Mouse (Mus musculus) layer of hippocampus, postnatal 10 days (tissue): ENCODE measurements at regions not wholly inside any gene's neighbourhood (a gene's known extent, or its start where the extent isn't known, plus 50 kb on each side); places are given as distances from the start of the nearest gene placed in this dataset.

Source experiments
- DNase-seq, 2 experiments: peaks; one replicate each; pipeline ENCODE4 v3.0.0; 2021; ENCODE audit warnings: low spot score in 2 of 2

DNA sequence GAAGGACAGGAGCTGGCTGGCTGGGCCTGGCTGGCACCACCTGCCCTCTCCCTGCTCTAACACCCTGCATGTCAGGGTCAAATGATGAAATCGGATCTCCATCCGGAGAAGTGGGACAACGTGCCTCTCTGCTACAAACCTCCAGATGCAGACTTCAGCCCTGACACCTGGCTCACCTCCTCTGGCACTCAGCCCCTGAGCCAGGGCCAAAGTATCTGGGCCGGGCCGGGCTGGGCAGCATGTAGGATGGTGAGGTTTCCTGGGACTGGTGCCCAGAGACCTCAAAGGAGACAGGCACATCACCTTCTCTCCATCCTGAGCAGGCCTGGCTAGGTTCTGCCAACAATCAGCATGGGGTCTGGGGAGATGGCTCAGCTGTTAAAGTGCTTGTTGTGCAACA lies 113.5 kb downstream of the Tfcp2l1 start:
- no peak for DNase-seq

DNA sequence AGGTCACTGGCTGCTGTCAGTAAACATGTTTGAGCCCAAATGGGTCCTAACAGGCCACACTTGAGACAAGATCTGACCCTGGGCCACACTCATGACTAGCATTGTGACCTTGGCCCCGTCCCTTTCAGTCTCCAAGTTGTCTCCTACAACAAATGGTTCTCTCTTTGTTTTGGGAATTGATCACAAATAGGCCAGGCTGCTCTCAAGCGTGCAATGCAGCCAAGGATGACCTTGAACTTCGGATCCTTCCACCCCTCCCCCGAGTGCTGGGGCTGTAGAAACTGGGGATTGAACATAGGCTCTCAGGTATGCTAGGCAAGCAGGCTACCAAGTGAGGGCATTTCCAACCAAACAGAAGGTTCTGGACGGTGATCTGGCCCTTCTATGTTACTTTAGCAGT lies 120.5 kb downstream of the Tfcp2l1 start:
- DNase-seq, result no peak

DNA sequence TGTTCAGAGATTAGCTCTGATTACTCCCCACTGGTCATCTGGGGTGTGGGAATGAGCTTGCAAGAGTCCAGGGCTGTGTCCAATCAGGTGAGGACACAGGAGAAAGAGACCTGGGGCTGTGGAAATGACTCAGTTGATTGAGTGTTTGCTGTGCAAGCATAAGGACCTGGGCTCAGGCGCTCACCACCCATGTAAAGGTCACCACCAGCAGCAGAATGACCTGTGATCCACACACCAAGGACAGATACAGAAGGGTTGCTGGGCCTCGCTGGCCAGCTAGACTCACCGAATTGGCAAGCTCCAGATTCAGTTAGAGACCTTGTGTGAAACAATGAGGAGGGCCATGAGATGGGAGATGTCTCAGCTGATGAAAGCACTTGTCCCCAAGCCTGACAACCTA lies 125.1 kb downstream of the Tfcp2l1 start:
- DNase-seq, result no peak

DNA sequence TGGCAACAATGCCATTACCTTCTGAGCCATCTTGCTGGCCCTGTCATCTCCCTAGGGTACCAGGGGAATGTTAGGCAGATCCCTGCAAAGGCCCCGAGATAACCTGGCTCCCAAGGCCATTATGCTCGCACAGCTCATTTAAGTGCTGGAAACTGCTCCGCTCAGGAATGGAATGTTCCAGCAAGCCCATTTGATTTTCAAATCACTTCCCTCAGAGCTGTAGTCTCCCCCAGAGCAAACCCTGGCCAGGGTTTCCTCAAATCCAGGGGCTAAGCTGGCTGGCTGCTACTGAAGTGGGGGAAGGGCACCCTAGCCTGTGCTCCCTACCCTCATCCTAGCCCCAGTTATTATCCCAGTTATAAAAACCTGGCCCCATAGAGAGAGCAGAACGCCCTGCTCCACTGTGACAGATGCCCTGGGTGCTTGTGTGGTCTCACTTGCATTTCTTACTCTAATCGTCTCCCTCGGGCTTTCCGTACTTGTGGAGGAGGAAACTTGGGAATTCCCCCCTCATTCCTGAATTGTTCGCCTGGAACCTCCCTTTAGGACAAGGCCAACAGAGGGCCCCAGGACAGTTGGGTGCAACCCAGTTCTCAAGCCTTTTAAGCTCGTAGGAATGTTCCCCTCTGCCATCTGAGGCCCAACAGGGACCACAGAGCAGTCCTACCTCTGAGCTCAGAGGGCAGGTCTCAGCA lies 128.6 kb downstream of the Tfcp2l1 start:
- DNase-seq, result no peak

DNA sequence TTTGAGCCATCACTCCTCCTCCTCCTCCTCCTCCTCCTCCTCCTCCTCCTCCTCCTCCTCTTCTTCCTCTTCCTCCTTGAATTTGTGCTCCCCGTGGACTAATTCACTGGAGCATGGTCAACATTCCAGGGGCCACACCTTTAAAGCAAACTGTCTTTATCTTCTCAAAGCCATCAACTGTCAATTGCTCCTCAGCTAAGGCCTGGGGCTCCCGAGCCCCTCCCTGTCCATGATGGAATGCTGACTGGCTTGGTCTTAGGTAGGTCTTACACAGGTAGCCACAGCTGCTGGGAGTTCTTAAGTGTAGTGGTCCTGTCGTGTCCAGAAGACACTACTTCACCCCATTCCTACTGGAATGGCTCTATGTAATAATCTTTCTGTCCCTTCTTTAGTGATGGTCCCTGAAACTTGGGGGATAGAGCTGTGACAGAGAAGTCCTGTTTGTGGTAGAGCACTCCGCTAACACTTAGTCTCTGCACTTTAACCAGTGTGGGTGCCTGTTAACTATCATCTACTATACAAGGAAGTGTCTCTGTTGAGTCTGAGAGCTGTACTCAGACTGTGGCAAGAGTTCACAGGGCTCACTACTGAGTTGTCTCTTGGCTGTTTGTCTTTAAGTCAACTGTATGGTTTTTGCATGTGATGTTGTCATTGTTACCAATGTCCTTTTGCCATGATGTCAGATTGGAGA lies 129.7 kb downstream of the Tfcp2l1 start:
- no peak for DNase-seq

DNA sequence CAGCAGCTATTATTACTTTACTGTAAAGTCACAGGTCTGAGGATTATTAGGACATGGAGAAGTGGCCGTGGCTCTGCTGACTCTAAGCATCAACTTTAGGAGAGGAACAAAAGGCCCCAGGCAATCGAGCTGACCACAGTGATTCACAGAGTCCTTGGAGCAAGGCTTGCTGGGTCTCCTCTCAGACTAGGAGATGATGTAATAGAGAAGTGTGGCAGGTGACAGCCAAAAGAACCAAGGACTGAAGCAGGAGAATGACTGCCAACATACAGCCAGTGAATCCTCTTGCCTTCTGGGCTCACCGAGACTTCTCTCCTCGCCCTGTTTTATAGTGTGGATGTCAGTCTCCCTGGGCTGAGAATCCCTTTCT lies 130.3 kb downstream of the Tfcp2l1 start:
- no peak for DNase-seq

DNA sequence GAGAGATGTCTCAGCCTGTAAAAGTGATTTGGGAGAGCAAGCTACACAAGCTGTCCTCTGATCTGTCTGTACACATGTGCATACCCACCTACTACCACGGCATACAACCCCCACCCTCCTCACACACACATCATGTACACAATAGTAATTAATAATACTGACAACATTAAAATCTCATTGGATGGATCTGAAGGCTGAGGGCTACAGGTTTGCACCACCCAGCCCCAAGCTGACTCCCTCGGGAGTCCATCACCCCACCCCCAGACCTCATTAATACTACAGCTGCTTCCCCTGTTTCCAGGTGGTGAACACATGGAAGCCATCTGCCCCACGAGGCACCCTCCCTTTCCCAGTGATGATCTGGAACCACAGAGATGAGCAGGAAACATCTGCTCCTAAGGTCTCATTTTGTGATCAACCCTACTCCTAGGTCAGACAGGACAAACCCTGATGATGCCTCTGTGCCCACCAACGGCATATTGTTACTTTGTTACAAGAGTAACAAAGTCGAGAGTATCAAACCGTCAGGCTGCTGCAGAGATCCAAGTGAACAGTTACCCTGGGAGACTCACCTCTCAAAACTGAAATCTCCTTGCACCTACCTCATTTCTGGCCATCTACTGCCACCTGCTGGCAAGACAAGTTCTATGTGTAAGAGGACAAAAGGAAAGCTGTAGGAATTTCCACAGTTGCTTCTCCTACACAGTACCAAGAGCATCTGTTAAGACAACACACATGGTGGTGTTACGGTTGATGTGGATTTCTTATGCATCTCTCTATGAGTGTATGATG lies 131.6 kb downstream of the Tfcp2l1 start:
- DNase-seq, result peak; percentile 92

DNA sequence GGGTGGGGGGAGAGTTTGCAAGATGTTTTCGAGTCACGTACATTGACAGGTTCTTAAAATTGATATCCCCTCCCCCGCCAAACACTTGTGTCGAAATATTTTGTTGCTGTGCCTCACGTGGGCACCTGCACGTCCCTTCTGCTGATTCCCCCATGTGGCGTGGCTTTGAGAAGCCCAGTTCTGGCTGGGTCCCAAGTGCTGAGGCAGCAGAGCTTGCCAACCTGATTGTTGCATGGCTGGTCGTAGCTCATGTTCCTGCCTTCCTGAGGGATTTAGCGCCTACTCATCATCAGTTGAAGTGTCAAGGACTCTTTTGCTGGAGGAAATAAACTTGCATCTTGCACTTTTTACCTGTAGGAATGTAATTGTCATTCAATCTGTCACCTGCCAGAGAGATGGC lies 137.8 kb downstream of the Tfcp2l1 start:
- DNase-seq, result no peak

DNA sequence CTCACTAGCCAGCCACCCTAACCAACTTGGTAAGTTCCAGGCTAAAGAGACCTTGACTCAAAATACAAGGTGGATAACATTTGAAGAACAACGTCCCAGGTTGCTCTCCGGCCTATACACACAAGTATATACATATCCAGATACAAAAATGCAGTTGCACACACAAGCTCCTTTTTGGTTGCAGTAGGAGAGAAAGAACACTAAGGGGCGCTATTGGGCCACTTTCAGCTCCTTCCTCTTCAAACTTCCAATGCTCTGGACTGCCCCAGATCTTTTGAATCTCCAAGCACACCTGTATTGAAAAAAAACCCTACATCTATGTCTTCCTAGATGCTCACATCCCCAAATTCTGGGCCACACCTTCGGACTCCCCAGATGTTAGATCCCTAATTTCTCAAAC lies 141.1 kb downstream of the Tfcp2l1 start:
- peak; percentile 65 to 72 for DNase-seq

DNA sequence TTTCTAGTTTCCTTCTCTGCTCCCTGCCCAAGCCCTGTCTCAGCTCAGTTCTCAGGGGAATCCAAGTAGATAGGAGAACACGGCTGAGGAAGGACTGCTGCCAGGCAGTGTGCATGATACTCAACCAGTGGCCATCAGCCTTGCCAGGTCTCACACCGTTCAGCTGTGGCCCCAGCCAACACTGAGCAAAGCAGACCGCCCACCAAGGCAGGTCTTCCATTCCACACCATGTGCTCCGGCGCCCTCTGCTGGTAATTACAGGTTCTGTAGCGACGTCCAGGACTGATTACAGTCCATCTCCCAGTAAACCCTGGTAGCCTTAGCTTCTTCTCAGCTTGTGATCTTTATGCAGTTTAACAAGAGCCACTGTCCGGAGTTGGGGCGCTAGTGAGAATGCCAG lies 144.5 kb downstream of the Tfcp2l1 start:
- peak; percentile 69 to 77 for DNase-seq

DNA sequence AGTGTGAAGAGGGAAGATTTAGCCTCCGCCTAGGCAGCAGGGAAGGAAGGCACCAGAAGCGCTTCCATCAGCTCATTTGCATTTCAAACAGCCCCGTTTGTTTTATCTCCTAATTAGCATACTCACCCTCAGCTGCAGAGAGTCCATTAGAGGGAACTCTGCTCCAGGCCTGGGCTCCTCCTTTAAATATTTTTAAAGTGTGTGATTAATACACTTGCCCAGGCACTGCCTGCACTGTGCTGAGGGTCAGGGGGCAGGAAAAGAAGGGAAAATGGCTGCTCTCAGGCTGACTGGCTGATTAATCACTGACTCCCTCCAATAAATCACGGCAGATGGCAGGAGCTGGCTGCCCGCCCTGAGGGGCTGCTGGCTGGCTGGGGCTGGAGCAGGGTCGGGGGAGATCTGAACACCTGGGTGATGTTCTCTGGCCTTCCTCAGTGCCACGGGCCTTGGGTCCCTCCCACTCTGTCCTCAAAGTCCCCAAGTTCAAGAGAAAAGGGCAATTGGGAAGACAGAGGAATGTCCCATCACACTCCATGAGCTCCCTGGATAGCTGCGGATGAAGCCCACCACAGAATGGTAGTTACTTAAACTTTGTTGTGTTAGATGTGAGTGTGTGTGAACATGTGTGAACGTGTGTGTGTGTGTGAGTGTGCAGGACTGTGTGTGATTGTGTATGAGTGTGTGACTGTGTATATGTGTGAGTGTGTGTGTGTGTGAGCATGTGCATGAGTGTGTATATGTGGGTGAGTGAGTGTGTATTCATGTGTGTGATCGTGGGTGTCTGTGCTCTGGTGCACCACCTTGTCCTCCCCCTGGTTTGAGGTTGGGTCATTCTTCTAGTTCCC lies 149.1 kb downstream of the Tfcp2l1 start:
- peak; percentile 67 to 69 for DNase-seq
